Mouse (Mus musculus): Measurements from ENCODE around the gene Slc12a9.
"Not testable (repeated sequence)": the region's sequence is repeated elsewhere in the genome, so short reads cannot be mapped to it uniquely, and the experiment has no call there.

- TF ChIP-seq CTCF (IDR thresholded peaks at IDR 0.05; ENCODE audit: extremely low read depth, insufficient read length, insufficient replicate concordance, low read depth, low read length); POLR2A (IDR thresholded peaks at IDR 0.05; ENCODE audit: low read depth, low read length): not testable (repeated sequence)
Measured at GRCm38 (mm10) chr5:137284411-137284810, 49.0 kb downstream of the Slc12a9 start.
